Mouse (Mus musculus) lung, adult 2 months (tissue): Measurements from ENCODE around the gene Sel1l3.

ENCODE experiments used
- CTCF ChIP-seq: fragments of 200-500 bp; IDR thresholded peaks from 2 replicates; pipeline ENCODE4 v1.5.1; 2011; ENCODE audit warnings: mild to moderate bottlenecking, low read length, control low read depth; ENCODE audit not compliant: insufficient read depth
- POLR2A ChIP-seq: fragments of 200-500 bp; IDR thresholded peaks from 2 replicates; pipeline ENCODE4 v1.6.1; 2011; ENCODE audit warnings: low read depth, mild to moderate bottlenecking, control low read depth, low read length, borderline replicate concordance; ENCODE audit errors: extremely low read depth

GRCm38 (mm10) chr5:53172256-53172636 lies 41.5 kb downstream of the Sel1l3 start:
- no peak for TF ChIP-seq POLR2A
- TF ChIP-seq CTCF, result no peak
